Mouse (Mus musculus) cerebellum, adult 2 months (tissue): ENCODE data around the gene Gm27179. TPM values are rescaled to one million over a fixed set of nuclear protein-coding genes. Genes with fewer than 3 reads are reported as not detected.
"Not testable (repeated sequence)": the region's sequence is repeated elsewhere in the genome, so short reads cannot be mapped to it uniquely, and the experiment has no call there.

Source experiments
- DNase-seq, 2 experiments: peaks; one replicate each; pipeline ENCODE4 v3.0.0; 2021
- H3K27ac ChIP-seq: fragments of 200-500 bp; 2 replicates; pipeline ENCODE4 v1.5.1; 2012; ENCODE audit warnings: low read length, control low read depth, inconsistent platforms; ENCODE audit not compliant: insufficient read depth
- H3K27me3 ChIP-seq: fragments of 200-500 bp; 2 replicates; pipeline ENCODE4 v1.6.1; 2012; ENCODE audit warnings: inconsistent platforms, mild to moderate bottlenecking, low read length, moderate library complexity; ENCODE audit not compliant: control insufficient read depth, insufficient read depth
- H3K4me1 ChIP-seq: fragments of 200-500 bp; 2 replicates; pipeline ENCODE4 v1.6.1; 2011; ENCODE audit warnings: low read length; ENCODE audit not compliant: control insufficient read depth, insufficient read depth
- H3K4me3 ChIP-seq: fragments of 200-500 bp; replicated peaks from 2 replicates; pipeline ENCODE3; 2011; ENCODE audit warnings: mild to moderate bottlenecking, low read depth, low read length, control low read depth; ENCODE audit not compliant: insufficient read depth
- WGBS: fragments of 180-500 bp; shearing (Covaris S2); methylation state at CpG from one replicate; pipeline ENCODE4 v1.1.7; 2018; 5-methylcytosine and 5-hydroxymethylcytosine counted together
- polyA plus RNA-seq: library from polyadenylated mRNA; depleted of rRNA; stranded (reverse); fragments of >200 nt; gene quantifications from 2 replicates; pipeline ENCODE4 v1.2.3, GENCODE M21; 2012; rRNA removed

Gene Gm27179
- polyA plus RNA-seq, 1 experiment, result not detected

- not testable (repeated sequence) for H3K4me3 ChIP-seq, H3K27me3 ChIP-seq, H3K4me1 ChIP-seq, H3K27ac ChIP-seq, DNase-seq
- no CpG with 5 or more reads among the region's 4 CpGs for WGBS
Observed at GRCm38 (mm10) chr14:69464465-69464864, 47.9 kb downstream of the Gm27179 start.

Other genes with a start within 250 kb of the Gm27179 start
- not detected in 2 replicates for gene Synb, start 218.2 kb downstream of the Gm27179 start, polyA plus RNA-seq
- not detected in 2 replicates for gene Gm16867, start 9.2 kb downstream of the Gm27179 start, polyA plus RNA-seq
- gene Entpd4b, start 42.9 kb upstream of the Gm27179 start, polyA plus RNA-seq, result 24.0 and 24.6 TPM in 2 replicates